Mouse (Mus musculus): ENCODE measurements at regions not wholly inside any gene's neighbourhood (a gene's known extent, or its start where the extent isn't known, plus 50 kb on each side); places are given as distances from the start of the nearest gene placed in this dataset.

GRCm38 (mm10) chr15:6218087-6218486 lies 81.5 kb upstream of the Dab2 start:
- no peak for DNase-seq

- DNase-seq = no peak
Observed at GRCm38 (mm10) chr15:6225227-6225626, 74.4 kb upstream of the Dab2 start.

- DNase-seq = no peak
Observed at GRCm38 (mm10) chr15:6230618-6231017, 69.0 kb upstream of the Dab2 start.

- DNase-seq = peak in 1 of 2 experiments; percentile 46
Observed at GRCm38 (mm10) chr15:6231308-6232103, 68.1 kb upstream of the Dab2 start.

- no peak for DNase-seq
Observed at GRCm38 (mm10) chr15:6233621-6234020, 66.0 kb upstream of the Dab2 start.

- DNase-seq = no peak
Observed at GRCm38 (mm10) chr15:6236583-6236982, 63.0 kb upstream of the Dab2 start.

GRCm38 (mm10) chr15:6237726-6238125 lies 61.9 kb upstream of the Dab2 start:
- DNase-seq = no peak

- DNase-seq = peak; percentile 85 to 87
Observed at GRCm38 (mm10) chr15:6238133-6238532, 61.5 kb upstream of the Dab2 start.

- no peak for DNase-seq
Observed at GRCm38 (mm10) chr15:6238755-6239154, 60.8 kb upstream of the Dab2 start.

- peak; percentile 45 to 51 for DNase-seq
Observed at GRCm38 (mm10) chr15:6242132-6242531, 57.5 kb upstream of the Dab2 start.

GRCm38 (mm10) chr15:6244401-6244800 lies 55.2 kb upstream of the Dab2 start:
- peak; percentile 45 to 67 for DNase-seq

- no peak for DNase-seq
Observed at GRCm38 (mm10) chr15:6245950-6246894, 53.4 kb upstream of the Dab2 start.

GRCm38 (mm10) chr15:6248470-6248869 lies 51.1 kb upstream of the Dab2 start:
- DNase-seq = no peak

Measured in kidney, postnatal 25 days (tissue).